Mouse (Mus musculus) erythroblast, adult 5-6 weeks (primary cell): Measurements from ENCODE around the gene Eefsec. TPM values are rescaled to one million over a fixed set of nuclear protein-coding genes. Genes with fewer than 3 reads are reported as not detected.

ENCODE experiments used
- ATAC-seq: replicated peaks from 2 replicates; pipeline ENCODE4 v1.8.0; 2016; ENCODE audit warnings: moderate number of reproducible peaks, mild to moderate bottlenecking, moderate TSS enrichment, inconsistent platforms; ENCODE audit not compliant: poor library complexity, low FRiP score, severe bottlenecking
- total RNA-seq, 2 experiments: library from RNA; stranded (forward) in 1 of 2; stranded (reverse) in 1 of 2; fragments of 150-400 nt in 1 of 2; fragments of 200-764, 138-1000 nt in 1 of 2; gene quantifications; 2 replicates each; pipeline versions ENCODE4 v1.2.3 to v1.2.4; 2015 to 2017; ENCODE audit warnings: low replicate concordance in 2 of 2

The Eefsec gene
- total RNA-seq, 2 experiments from 2014 or later, result 6.7 to 12.4 TPM

DNA sequence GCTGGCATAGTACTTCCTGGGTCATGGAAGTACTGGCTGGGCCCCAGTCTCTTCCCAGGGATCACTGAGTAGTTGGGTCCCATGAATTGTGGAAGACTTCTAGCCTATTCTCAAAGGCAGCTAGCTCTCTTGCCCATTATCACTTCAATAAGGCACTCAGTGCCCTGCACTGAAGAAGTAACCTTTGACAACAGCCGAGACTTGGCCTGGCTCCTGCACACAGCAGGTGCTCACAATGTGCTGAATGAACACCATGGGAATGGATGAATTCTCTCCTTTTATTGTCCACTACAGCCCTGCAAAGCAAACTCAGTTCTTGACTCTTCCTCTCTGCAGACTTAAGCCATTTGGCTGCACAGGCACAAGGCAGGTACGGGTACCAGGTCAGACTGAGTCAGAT, 101.0 kb downstream of the Eefsec start:
- no peak for ATAC-seq

DNA sequence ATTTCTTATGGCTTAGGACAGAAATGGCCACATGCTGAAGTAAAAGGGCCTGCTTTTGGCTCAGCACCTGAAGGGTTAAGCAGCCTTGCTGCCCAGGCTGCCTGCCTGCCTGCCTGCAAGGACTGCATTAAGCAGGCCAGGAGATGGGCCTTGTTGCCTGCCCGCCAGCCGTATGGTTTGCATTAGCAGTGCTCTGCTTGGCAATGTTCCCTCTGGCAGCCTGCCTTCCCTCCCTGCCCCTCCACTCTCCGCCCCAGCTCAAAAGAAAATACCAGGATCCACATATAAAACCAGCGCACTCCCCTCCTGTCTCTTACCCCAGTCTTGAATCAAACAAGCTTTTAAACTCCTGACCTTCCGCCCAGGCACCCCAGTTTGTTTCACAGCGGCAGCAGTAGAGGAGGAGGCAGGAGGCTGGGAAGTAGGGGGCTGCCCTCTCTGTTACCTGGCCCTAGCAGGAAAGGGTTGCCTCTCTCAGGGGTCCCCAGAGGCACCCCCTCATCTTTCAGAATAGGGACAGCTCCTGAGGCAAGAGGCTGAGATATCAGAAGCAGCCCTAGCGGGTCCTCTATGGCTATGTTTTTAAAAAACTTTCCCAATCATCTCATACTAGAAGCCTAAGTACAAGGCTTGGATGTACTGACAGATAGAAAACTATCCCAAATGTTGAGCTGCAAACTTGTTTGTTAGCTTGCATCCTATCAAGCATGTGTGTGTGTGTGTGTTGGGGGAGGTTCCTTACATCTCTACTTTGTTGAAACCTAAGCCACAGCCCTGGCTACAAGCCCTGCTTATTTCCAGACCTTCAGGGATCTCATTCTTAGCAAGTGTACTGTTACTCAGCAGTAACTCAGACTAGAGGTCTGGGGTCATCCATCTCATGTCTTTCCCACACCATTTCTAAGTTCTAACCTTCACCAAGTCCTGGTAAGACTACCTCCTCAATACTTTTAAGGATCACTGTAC, 102.6 kb downstream of the Eefsec start:
- no peak for ATAC-seq

GRCm38 (mm10) chr6:88342965-88343364, 103.4 kb downstream of the Eefsec start:
- no peak for ATAC-seq

GRCm38 (mm10) chr6:88341182-88341581, 105.2 kb downstream of the Eefsec start:
- no peak for ATAC-seq

- ATAC-seq, result no peak
Measured at GRCm38 (mm10) chr6:88340761-88341160, 105.6 kb downstream of the Eefsec start.

DNA sequence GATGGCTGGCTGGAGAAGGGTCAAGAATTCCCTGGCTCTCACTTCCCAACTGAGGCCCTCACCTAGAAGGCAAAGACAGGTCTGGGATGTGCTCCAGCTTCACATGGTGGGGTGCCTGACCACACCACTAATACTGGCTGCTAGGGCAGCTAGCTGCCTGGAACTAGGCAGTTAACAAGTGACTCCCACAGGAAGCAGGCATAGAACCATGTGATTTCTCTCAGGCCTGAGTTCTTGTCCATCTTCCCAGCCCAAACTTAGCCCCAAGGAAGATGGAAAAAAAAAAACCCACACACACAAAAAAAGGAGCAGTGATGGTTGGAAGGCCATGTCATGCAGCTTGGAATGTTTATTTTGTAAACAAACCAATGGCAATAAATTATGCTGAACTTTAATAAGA, 117.0 kb downstream of the Eefsec start:
- ATAC-seq, result no peak

GRCm38 (mm10) chr6:88321879-88322278, 124.5 kb downstream of the Eefsec start:
- no peak for ATAC-seq

DNA sequence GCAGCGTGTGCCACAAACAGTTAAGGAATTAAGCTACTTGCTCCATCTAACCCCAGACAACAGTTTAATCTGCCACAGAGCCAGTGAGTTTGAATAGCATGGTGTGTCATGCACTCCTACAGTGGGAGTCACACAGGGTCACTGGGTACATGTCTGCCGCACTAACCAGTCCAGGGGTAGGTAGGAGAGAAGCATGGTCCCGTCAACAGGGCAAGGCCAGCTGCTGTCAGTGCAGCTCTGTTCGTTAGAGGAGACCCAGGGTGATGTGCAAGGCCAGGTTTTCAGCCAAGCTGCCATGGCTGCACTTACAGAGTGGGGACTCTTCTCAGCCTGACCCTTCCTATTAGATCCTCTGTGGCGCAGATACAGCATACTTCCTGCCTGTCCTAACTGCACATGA, 125.1 kb downstream of the Eefsec start:
- no peak for ATAC-seq

- ATAC-seq, result no peak
Measured at GRCm38 (mm10) chr6:88319735-88320134, 126.6 kb downstream of the Eefsec start.

GRCm38 (mm10) chr6:88315295-88315694, 131.0 kb downstream of the Eefsec start:
- ATAC-seq, result no peak

DNA sequence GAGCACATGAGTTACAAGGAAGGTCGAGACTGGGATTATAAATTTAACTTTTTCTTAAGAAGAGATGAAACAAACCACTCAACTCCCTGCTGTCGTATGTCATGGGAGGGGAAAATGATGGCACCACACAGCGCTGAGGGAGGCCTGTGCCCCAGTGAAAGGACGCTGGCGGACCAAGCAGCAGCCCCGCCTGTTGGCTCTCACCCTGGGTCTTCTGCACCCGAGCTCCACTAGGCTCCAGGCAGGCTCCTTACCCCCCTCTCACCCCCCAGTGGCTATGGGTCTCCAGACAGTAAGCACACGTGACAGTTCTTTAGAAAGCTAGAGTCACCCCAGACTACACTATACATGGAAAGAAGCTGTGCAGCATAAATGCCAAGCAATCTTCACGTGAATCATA, 132.4 kb downstream of the Eefsec start:
- no peak for ATAC-seq

- ATAC-seq, result no peak
Measured at GRCm38 (mm10) chr6:88311593-88311992, 134.7 kb downstream of the Eefsec start.

GRCm38 (mm10) chr6:88306100-88306746, 140.1 kb downstream of the Eefsec start:
- ATAC-seq, result no peak

- ATAC-seq, result no peak
Measured at GRCm38 (mm10) chr6:88301234-88301633, 145.1 kb downstream of the Eefsec start.

DNA sequence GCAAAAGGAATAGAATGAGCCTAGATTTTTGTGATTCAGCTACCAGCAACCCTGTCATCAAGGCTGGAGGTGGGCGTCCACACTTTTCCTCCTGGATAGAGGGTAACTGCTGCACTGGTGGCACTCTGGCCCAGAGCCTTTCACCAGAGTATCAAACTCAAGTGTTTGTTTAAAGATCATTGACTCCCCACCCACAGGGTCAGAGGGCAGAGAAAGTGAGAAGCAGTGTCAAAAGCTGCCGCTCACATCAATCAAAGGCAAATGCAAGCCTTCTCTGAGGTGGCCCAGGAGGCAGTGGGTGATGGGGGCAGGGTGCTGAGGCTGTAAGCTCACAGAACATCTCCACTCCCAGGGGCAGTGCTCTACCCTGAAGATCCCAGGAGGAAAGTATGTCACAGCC, 146.8 kb downstream of the Eefsec start:
- ATAC-seq, result no peak

GRCm38 (mm10) chr6:88292274-88292909, 153.9 kb downstream of the Eefsec start:
- ATAC-seq, result 0 out of 2 replicates have a peak, but pooled peaks have one; percentile 38

- ATAC-seq, result no peak
Measured at GRCm38 (mm10) chr6:88290129-88290766, 156.1 kb downstream of the Eefsec start.

DNA sequence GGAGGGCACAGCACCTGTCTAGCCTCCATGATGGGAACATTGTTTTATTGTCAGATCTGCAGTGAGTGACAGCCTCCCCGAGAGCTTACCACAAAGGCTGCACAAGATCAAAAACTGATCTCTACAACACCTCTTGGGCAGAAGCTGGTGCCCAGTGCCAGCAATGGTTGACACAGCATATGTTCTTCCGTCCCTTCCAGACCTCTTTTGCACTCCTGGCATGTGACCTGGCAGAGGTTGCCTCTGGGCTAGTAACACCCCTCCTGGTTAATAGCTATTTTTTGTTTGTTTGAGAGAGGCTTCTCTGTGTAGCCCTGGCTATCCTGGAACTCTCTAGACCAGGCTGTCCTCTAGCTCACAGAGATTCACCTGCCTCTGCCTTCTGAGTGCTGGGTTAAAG, 168.2 kb downstream of the Eefsec start:
- ATAC-seq, result no peak

GRCm38 (mm10) chr6:88277242-88277641, 169.1 kb downstream of the Eefsec start:
- ATAC-seq, result no peak

- no peak for ATAC-seq
Measured at GRCm38 (mm10) chr6:88276221-88276620, 170.1 kb downstream of the Eefsec start.
